Mouse (Mus musculus): ENCODE measurements around the gene Tor2a.

Gene Tor2a

GRCm38 (mm10) chr2:32757056-32757845, at the start of gene Tor2a:
Tor2a (plus strand) TSS chr2:32757234.
- peak; percentile 96 for DNase-seq (ENCODE audit: low read depth in 2 of 2, low spot score in 2 of 2)

- DNase-seq (ENCODE audit: low read depth in 2 of 2, low spot score in 2 of 2): peak; percentile 68 to 76
Measured at GRCm38 (mm10) chr2:32708643-32709042, 48.4 kb upstream of the Tor2a start.

GRCm38 (mm10) chr2:32709521-32710137, 47.4 kb upstream of the Tor2a start:
- no peak for DNase-seq (ENCODE audit: low read depth in 2 of 2, low spot score in 2 of 2)

- DNase-seq (ENCODE audit: low read depth in 2 of 2, low spot score in 2 of 2): no peak
Measured at GRCm38 (mm10) chr2:32710425-32710824, 46.6 kb upstream of the Tor2a start.

DNA sequence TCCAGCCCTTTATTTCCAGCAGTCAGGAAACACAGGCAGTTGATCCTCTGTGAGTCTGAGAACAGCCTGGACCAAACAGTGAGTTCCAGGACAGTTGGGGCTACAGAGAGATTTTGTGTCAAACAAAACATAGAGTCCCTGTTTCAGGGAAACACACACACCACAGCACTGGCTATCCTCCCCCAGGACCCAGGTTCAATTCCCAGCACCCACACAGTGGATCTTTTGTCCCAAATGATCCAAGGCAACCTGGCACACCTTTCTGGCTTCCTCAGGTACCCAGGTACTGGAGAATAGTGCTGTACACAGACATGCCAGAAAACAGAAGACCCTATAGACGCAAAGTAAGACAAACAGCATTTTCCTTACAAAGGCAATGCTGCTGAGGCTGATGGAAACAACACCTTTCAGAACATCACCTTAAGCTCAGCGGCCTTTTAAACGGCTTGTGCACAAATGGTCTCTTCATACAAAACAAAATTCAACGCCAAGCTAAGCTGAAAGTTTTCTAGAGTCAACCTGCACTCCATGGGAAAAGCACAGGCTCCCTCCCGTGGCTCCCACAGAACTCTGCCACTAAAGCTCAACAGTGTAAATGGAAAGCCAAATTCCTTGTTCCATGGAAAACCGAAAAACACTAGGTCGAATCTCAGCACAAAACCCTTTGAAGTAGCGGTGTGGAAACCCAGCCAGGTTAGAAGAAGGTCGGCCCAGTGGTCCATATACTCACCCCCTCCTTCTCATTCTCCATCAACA, 45.6 kb upstream of the Tor2a start:
- DNase-seq (ENCODE audit: low read depth in 2 of 2, low spot score in 2 of 2): no peak

- peak; percentile 38 to 43 for DNase-seq (ENCODE audit: low read depth in 2 of 2, low spot score in 2 of 2)
Measured at GRCm38 (mm10) chr2:32712108-32712551, 44.9 kb upstream of the Tor2a start.

GRCm38 (mm10) chr2:32712586-32712933, 44.5 kb upstream of the Tor2a start:
- peak; percentile 95 to 97 for DNase-seq (ENCODE audit: low read depth in 2 of 2, low spot score in 2 of 2)

GRCm38 (mm10) chr2:32712934-32713817, 43.9 kb upstream of the Tor2a start, which contains the start of gene Cdk9:
Cdk9 (minus strand) TSS chr2:32713076.
- DNase-seq (ENCODE audit: low read depth in 2 of 2, low spot score in 2 of 2): peak; percentile 93 to 95

DNA sequence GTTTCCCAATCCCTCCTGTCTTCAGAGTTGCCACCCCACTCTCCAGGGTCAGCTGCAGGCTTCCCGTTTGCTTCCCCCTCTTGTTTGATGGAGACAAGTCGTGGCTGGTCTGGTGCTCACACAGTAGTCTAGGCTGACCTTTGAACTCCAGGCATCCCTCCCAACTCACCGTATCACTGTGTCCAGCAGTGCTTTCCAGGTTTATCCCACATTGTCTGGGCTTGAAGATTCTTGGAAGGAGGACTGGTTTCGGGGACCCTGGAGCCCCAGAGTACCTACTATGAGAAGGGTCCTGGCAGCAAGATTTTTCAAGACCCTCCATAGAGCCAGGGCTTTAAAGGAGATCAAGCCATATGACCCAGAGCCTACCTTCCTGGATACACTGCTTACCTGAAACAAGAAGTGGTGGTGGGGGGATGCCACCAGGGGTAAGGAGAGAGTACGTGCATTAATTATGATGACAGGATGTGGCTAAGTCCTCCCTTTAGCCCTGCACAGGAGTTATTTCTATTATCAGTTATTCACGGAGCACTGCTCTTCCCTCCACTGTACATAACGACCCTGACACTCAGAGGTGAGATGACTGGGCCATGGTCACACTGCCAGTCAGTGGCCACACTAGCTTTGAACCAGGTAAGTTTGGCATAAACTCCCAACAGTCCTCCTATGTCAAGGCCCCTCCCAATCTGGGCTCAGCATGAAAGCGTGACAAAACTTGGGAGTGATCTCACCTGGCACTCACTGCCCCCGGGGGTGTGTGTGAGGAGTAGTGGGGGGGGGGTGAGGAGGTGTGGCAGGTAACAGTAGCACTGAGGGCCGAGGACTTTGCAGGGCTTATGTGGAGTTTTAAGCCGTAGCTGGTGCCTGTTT, 42.7 kb upstream of the Tor2a start:
- no peak for DNase-seq (ENCODE audit: low read depth in 2 of 2, low spot score in 2 of 2)

GRCm38 (mm10) chr2:32714987-32715425, 42.0 kb upstream of the Tor2a start:
- peak; percentile 34 to 48 for DNase-seq (ENCODE audit: low read depth in 2 of 2, low spot score in 2 of 2)

DNA sequence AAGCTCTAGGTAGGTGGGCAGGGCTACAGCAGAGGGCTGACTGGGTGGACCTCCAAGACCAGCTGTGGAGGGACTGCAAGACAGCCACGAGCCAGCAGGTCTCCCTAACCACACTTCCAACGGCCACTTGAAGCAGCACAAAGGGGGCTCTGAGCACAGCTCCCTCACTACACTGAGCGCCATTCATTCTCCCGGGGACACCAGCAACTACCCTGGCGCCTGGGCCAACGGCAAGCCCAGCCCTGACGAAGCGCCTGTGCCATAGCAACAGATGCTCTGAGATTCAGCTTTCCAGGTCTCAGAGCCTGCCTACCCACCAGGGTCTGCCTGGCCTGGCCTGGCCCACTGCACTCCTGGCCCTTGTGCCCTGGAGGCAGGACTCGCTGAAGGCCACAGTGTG, 38.3 kb upstream of the Tor2a start:
- DNase-seq (ENCODE audit: low read depth in 2 of 2, low spot score in 2 of 2): no peak

DNA sequence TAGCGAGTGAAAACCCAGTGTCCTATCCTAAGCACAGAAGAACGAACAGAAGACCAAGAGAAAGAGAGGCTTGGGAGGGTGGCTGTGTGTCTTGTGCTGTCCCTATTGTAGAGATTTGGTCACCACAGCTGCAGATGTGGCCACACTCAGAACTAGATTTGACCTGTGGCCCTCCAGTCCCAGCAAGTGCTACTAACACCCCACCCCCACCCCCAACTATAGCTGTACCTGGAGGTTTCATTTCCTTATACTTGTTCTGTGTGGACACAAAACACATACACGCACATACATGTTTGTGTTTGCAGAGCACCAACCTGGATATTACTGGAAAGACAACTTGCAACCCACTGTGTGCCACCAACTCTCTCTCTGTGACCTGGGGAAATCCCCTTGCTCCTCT, 37.0 kb upstream of the Tor2a start:
- DNase-seq (ENCODE audit: low read depth in 2 of 2, low spot score in 2 of 2): no peak

DNA sequence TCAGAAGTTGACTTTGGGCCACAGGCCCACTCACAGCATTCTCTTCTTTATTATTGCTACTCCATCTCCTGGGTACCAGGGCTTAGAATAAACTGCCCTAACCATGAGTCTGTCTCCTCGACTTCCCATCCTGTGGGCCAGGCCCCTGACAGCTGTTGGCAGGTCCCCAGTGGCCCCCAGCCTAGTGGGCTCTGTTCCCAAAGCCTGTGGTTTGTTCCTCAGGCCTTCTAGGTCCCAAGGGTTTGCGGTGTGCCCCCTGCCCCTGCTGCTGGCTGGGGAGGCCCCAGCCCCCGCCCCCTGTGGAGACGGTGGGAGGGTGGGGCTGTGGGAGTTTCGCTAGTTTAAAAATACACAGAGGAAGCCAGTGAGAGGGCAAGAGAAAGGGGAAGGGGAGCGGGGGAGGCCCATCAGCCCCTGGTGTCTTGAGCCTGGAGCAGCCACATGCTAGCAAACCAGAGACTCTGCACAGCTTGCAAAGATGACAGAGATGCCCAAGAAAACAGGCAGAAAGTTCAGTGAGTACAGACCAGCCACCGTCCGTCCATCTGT, 36.3 kb upstream of the Tor2a start, which contains the start of gene Sh2d3c:
Gene Sh2d3c, plus strand, starts transcription at position 375 of the 549 bp plus-strand sequence.
- no peak for DNase-seq (ENCODE audit: low read depth in 2 of 2, low spot score in 2 of 2)

DNA sequence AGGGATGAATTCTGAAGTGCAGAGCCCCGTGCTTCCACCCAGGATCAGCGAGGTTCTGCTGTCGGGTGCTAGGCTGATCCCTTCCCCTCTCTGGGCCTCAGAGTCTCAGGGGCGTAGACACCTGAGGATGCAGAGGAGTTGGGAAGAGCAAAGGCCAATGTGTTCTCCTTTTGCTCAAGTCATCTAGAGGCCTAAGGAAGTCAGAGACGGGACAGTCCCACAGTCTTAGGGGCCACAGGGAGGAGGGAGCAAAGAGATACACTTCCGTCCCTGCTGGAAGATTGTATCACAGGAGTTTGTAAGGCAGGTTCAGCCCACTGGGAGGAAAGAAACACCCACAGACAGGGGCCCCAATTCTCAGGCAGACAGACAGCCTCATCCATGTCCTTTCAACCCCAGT, 35.0 kb upstream of the Tor2a start:
- DNase-seq (ENCODE audit: low read depth in 2 of 2, low spot score in 2 of 2): no peak

DNA sequence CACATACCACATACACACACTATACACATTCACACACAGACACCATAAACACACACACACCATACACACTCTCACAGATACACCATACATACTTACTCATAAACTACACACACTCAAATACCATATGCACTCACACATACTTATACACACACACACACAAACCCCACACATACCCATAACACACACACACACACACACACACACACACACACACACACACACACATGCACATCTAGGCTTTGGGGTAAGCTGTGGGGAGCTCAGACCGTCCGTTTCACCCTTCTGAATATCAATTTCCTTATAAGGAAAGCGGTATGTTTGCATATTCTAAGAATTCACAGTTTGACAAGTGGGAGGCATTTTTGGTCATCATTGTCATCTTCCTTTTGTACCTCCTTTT, 34.5 kb upstream of the Tor2a start:
- no peak for DNase-seq (ENCODE audit: low read depth in 2 of 2, low spot score in 2 of 2)

GRCm38 (mm10) chr2:32724149-32724548, 32.9 kb upstream of the Tor2a start:
- DNase-seq (ENCODE audit: low read depth in 2 of 2, low spot score in 2 of 2): no peak

GRCm38 (mm10) chr2:32724832-32725790, 31.9 kb upstream of the Tor2a start:
- peak; percentile 62 to 73 for DNase-seq (ENCODE audit: low read depth in 2 of 2, low spot score in 2 of 2)

DNA sequence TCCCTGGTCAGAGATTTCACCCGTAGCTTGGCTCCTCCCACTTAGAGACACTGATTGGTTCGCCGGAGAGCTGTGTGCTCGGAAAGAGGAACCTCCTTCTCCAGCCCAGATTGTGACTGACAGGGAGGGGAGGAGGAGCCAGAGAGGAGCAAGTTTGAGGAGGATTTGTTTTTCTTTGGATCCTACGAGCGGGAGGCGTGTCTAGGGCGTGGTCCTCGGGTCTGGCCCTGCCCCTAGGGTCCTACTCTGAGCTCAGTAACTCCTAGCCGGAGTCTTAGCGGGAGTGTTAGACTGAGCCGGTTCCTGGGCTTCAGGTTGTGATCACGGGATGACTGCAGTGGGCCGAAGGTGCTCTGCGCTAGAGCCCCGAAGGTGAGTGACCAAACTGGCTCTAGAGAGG, 29.6 kb upstream of the Tor2a start:
- peak; percentile 38 to 50 for DNase-seq (ENCODE audit: low read depth in 2 of 2, low spot score in 2 of 2)
